Mouse (Mus musculus) c-Kit-positive CD71-negative TER-119-negative erythroid progenitor cells, embryonic 14.5 days (primary cell): Measurements from ENCODE around the gene Unc13d.
"Not testable (repeated sequence)": the region's sequence is repeated elsewhere in the genome, so short reads cannot be mapped to it uniquely, and the experiment has no call there.

Experiments
- DNase-seq: peaks from one replicate; pipeline ENCODE4 v3.0.0-alpha.2; 2013; ENCODE audit warnings: low read depth

The Unc13d gene

GRCm38 (mm10) chr11:116100385-116100784 is 22.6 kb upstream of the Unc13d start:
- no peak for DNase-seq

- DNase-seq = no peak
These were observed 21.7 kb upstream of the Unc13d start for GRCm38 (mm10) chr11:116099462-116099861.

GRCm38 (mm10) chr11:116098711-116099460 is 21.1 kb upstream of the Unc13d start:
- DNase-seq = no peak

GRCm38 (mm10) chr11:116096213-116097108 is 18.7 kb upstream of the Unc13d start:
- no peak for DNase-seq

GRCm38 (mm10) chr11:116095573-116095972 is 17.8 kb upstream of the Unc13d start:
- no peak for DNase-seq

GRCm38 (mm10) chr11:116093771-116094565 is 16.2 kb upstream of the Unc13d start:
- no peak for DNase-seq

GRCm38 (mm10) chr11:116092959-116093358 is 15.2 kb upstream of the Unc13d start:
- DNase-seq = not testable (repeated sequence)

- DNase-seq = no peak
These were observed 13.8 kb upstream of the Unc13d start for GRCm38 (mm10) chr11:116091591-116091990.

- DNase-seq = no peak
These were observed 11.8 kb upstream of the Unc13d start for GRCm38 (mm10) chr11:116089545-116089944.

- no peak for DNase-seq
These were observed 11.1 kb upstream of the Unc13d start for GRCm38 (mm10) chr11:116088741-116089394.

- no peak for DNase-seq
These were observed 10.4 kb upstream of the Unc13d start for GRCm38 (mm10) chr11:116088188-116088587.

- no peak for DNase-seq
These were observed 9.7 kb upstream of the Unc13d start for GRCm38 (mm10) chr11:116087194-116088130.

GRCm38 (mm10) chr11:116086258-116087193 is 8.8 kb upstream of the Unc13d start, which contains the start of gene Wbp2:
Gene Wbp2, minus strand, starts transcription at chr11:116086995.
- DNase-seq = peak; percentile 98

- no peak for DNase-seq
These were observed 6.4 kb upstream of the Unc13d start for GRCm38 (mm10) chr11:116084166-116084565.

- no peak for DNase-seq
These were observed 5.4 kb upstream of the Unc13d start for GRCm38 (mm10) chr11:116083096-116083672.

- no peak for DNase-seq
These were observed 3.3 kb upstream of the Unc13d start for GRCm38 (mm10) chr11:116081081-116081480.

GRCm38 (mm10) chr11:116079511-116079910 is 1.8 kb upstream of the Unc13d start:
- DNase-seq = no peak

GRCm38 (mm10) chr11:116078676-116079320 is 1.0 kb upstream of the Unc13d start:
- DNase-seq = no peak
